ENCODE assay signal across 9 mouse cellular contexts in genomic region chr9:94534226-94534625, GRCm38 (mm10). TPM values are rescaled to one million over a fixed set of nuclear protein-coding genes. Genes with fewer than 3 reads are reported as not detected.
DNase-seq lines count a peak whose midpoint lies in the region; ATAC-seq and TF ChIP-seq lines count a peak whose summit lies in the region.
"Had no signal": no experiment of that assay in that cellular context is flagged by ENCODE, and none has a peak within 500 bp of the region (broad histone marks: within the 10 kb centered on the region; RNA-seq: fewer than 3 reads in every experiment).

No protein-coding gene starts in this region.

- no peaks in the 10 kb centered on the region for H3K36me3 ChIP-seq in liver, adult 2 months (ENCODE audit: control insufficient read depth, insufficient read depth, low read length)
- H3K36me3 ChIP-seq in limb, embryonic 14.5 days (ENCODE audit: control insufficient read depth, insufficient read depth, low read length): no peaks in the 10 kb centered on the region

- H3K79me2 ChIP-seq in liver, adult 2 months (ENCODE audit: control insufficient read depth, insufficient read depth, low read length): peaks cover 19% of the 10 kb centered on the region; the same call in 1 of the 2 replicates

- 8% methylated on average over 2 of the region's 2 CpGs for WGBS in cerebellum, adult 2 months
- 32% methylated on average over 2 of the region's 2 CpGs for WGBS in liver, adult 2 months
- WGBS in limb, embryonic 14.5 days: 55% methylated on average over 2 of the region's 2 CpGs
- 41% methylated on average over 2 of the region's 2 CpGs for WGBS in olfactory bulb, adult 2 months

- peak in 1 of 2 experiments; percentile 39 for DNase-seq in cerebellum, adult 2 months
- no peak for DNase-seq in cerebellum, adult 11-12 months
- peak; percentile 24 for DNase-seq in liver, adult 2 months (ENCODE audit: extremely low read depth, low read depth, low spot score)
- no peak for DNase-seq in liver
- no peak for DNase-seq in limb, embryonic 14.5 days (ENCODE audit: low spot score)
- no peak for DNase-seq in thymus, postnatal 10 days (ENCODE audit: low spot score in 2 of 2)
- DNase-seq in gastrocnemius, adult 18-20 months (ENCODE audit: low spot score): no peak
- DNase-seq: kidney, adult 18-20 months had no signal

- ATAC-seq in limb, embryonic 14.5 days (ENCODE audit: low FRiP score, low read depth): no peak

- TF ChIP-seq CTCF in cerebellum, adult 2 months (IDR thresholded peaks at IDR 0.05; ENCODE audit: borderline replicate concordance, insufficient read depth, low read depth, low read length): no peak
- no peak for TF ChIP-seq CTCF in liver, adult 2 months (IDR thresholded peaks at IDR 0.05; ENCODE audit: low read depth, low read length)
- no peak for TF ChIP-seq CTCF in olfactory bulb, adult 2 months (IDR thresholded peaks at IDR 0.05; ENCODE audit: insufficient read depth, low read depth, low read length)

- H3K9ac ChIP-seq in liver, adult 2 months (ENCODE audit: low read depth, low read length): peak overlapping the region; percentile 41
- peak overlapping the region; percentile 21; the same call in 1 of the 2 replicates for H3K9ac ChIP-seq in limb, embryonic 14.5 days (ENCODE audit: low read depth, low read length, severe bottlenecking)

- peak overlapping the region; percentile 80 for H3K4me3 ChIP-seq in cerebellum, adult 2 months (replicated peaks; ENCODE audit: insufficient read depth, low read depth, low read length)
- H3K4me3 ChIP-seq in liver, adult 2 months (ENCODE audit: insufficient read depth, low read depth, low read length): no peak overlapping the region
- H3K4me3 ChIP-seq in limb, embryonic 14.5 days (replicated peaks; ENCODE audit: low read length): peak overlapping the region; percentile 63
- no peak overlapping the region for H3K4me3 ChIP-seq in olfactory bulb, adult 2 months (ENCODE audit: insufficient read depth, low read depth, low read length)

- H3K4me1 ChIP-seq in cerebellum, adult 2 months (ENCODE audit: control insufficient read depth, insufficient read depth, low read length): no peaks in the 10 kb centered on the region; the same call in none of the 2 replicates
- peaks cover 18% of the 10 kb centered on the region for H3K4me1 ChIP-seq in liver, adult 2 months (ENCODE audit: control insufficient read depth, insufficient read depth, low read length)
- peaks cover 12% of the 10 kb centered on the region for H3K4me1 ChIP-seq in limb, embryonic 14.5 days (ENCODE audit: control insufficient read depth, insufficient read depth, low read length)
- H3K4me1 ChIP-seq in olfactory bulb, adult 2 months (ENCODE audit: control insufficient read depth, insufficient read depth, low read length): no peaks in the 10 kb centered on the region

- no peaks in the 10 kb centered on the region for H3K9me3 ChIP-seq in limb, embryonic 14.5 days (ENCODE audit: control insufficient read depth, low read length)

- peak overlapping the region; percentile 86; the same call in 1 of the 2 replicates for H3K27ac ChIP-seq in cerebellum, adult 2 months (ENCODE audit: insufficient read depth, low read length)
- no peak overlapping the region for H3K27ac ChIP-seq in liver, adult 2 months (replicated peaks; ENCODE audit: insufficient read depth, low read depth, low read length)
- H3K27ac ChIP-seq in limb, embryonic 14.5 days (replicated peaks; ENCODE audit: low read depth, low read length): no peak overlapping the region
- H3K27ac ChIP-seq in olfactory bulb, adult 2 months (ENCODE audit: insufficient read depth, low read depth, low read length): 0 out of 2 replicates have a peak overlapping the region, but pooled peaks have one; percentile 33

- H3K27me3 ChIP-seq in cerebellum, adult 2 months (ENCODE audit: control insufficient read depth, insufficient read depth, low read length): no peaks in the 10 kb centered on the region
- no peaks in the 10 kb centered on the region for H3K27me3 ChIP-seq in liver, adult 2 months (ENCODE audit: control insufficient read depth, insufficient read depth, low read length)
- H3K27me3 ChIP-seq in limb, embryonic 14.5 days (ENCODE audit: control insufficient read depth, insufficient read depth, low read length): no peaks in the 10 kb centered on the region

- TF ChIP-seq POLR2A in cerebellum, adult 2 months (IDR thresholded peaks at IDR 0.05; ENCODE audit: borderline replicate concordance, insufficient read depth, low read length): no peak
- no peak for TF ChIP-seq POLR2A in liver, adult 2 months (IDR thresholded peaks at IDR 0.05; ENCODE audit: extremely low read depth, insufficient read depth, low read length)
- no peak for TF ChIP-seq POLR2A in limb, embryonic 14.5 days (IDR thresholded peaks at IDR 0.05; ENCODE audit: borderline replicate concordance, extremely low read depth, insufficient read depth, insufficient read length)
- TF ChIP-seq POLR2A in olfactory bulb, adult 2 months (IDR thresholded peaks at IDR 0.05; ENCODE audit: insufficient read depth, low read depth, low read length): no peak

- H3K4me2 ChIP-seq in limb, embryonic 14.5 days (replicated peaks; ENCODE audit: low read depth, low read length, severe bottlenecking): peak overlapping the region; percentile 42

RNA-seq across cellular contexts. Expression of gene 1190002N15Rik, which starts 3.7 kb away (rescaled TPM):
- 71.6 and 82.3 TPM in 2 replicates for polyA plus RNA-seq in cerebellum, adult 2 months (2012; rRNA removed)
- 21.8 and 23.4 TPM in 2 replicates for total RNA-seq in liver, adult 2 months (2014; rRNA removed)
- polyA plus RNA-seq in liver, adult 2 months (2012; rRNA removed): 10.0 and 10.1 TPM in 2 replicates
- polyA plus RNA-seq in limb, embryonic 14.5 days (2012; rRNA removed): 53.2 and 66.2 TPM in 2 replicates
- polyA plus RNA-seq in limb, embryonic 14.5 days (2014; fragmentation: Nextera tagmentation; extraction: Ambion mirVana): 47.7 and 67.4 TPM in 2 replicates
- polyA plus RNA-seq in olfactory bulb, adult 2 months (2012; ENCODE audit: insufficient read depth, insufficient read length, low replicate concordance, missing spikeins): not detected in 2 replicates
- 1 to 10 TPM; 1.9 to 4.7 TPM for total RNA-seq in gastrocnemius, adult 18-20 months (2021)

Comparison
In these comparisons a context has a peak if more than half of its experiments do, and no peak if none do; other contexts are left out.
1. H3K27ac ChIP-seq: peak in cerebellum, adult 2 months (single experiment) and olfactory bulb, adult 2 months (single experiment); none in liver, adult 2 months (single experiment) and limb, embryonic 14.5 days (single experiment).
2. H3K4me3 ChIP-seq: peak in cerebellum, adult 2 months (single experiment) and limb, embryonic 14.5 days (single experiment); none in liver, adult 2 months (single experiment) and olfactory bulb, adult 2 months (single experiment).
3. RNA of gene 1190002N15Rik, which starts 3.7 kb away (polyA plus RNA-seq): 71.6 to 82.3 TPM in cerebellum, adult 2 months, 47.7 to 67.4 TPM in limb, embryonic 14.5 days and 10.0 to 10.1 TPM in liver, adult 2 months; not detected in olfactory bulb, adult 2 months; every median in the first group is over 10 times any median in the second.